Mouse (Mus musculus): ENCODE measurements at regions not wholly inside any gene's neighbourhood (a gene's known extent, or its start where the extent isn't known, plus 50 kb on each side); places are given as distances from the start of the nearest gene placed in this dataset.

DNA sequence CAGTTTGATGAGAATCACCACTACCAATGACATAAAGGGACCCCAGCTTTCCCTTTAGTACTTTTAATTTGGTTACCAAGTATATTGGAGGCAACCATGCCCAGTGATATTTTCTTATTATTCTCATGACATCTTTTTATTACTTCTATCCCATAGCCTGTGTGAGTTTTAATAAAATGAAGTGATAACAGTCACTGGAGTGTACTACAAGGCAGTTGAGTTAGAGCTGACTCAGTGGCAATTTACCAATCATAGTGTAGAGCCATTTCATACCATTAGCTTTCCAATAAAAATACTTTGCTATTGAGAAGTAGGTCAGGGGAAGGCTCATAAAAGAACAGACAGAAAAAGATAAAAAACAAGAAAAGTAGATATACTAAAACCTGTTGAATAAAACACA is 353.2 kb upstream of the Galntl6 start:
- in situ Hi-C loops (cut with MboI, MseI): loop anchor here in 1 of 2 experiments (10.0 kb wide), 1 partner anchor 991 kb away; no protein-coding TSS in a partner anchor

DNA sequence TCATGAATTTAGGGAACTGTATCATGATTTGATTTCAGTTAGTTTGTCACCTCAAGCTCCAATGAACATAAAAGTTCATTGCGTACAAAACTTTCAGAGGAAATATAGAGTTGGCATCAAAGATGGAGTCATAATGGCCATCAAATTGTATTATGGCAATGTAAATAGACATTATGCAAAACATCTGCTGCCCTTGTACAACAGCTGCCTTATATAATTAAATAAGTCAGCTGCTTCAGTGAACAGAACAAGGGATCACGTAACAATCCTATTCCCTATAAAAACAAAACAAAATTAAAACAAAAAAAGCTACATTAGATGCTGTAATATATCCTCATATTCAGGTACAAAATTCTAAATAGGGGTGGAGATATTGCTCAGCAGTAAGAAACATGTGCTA is 320.4 kb upstream of the Galntl6 start:
- in situ Hi-C loops (cut with MboI, MseI): no loop called here

DNA sequence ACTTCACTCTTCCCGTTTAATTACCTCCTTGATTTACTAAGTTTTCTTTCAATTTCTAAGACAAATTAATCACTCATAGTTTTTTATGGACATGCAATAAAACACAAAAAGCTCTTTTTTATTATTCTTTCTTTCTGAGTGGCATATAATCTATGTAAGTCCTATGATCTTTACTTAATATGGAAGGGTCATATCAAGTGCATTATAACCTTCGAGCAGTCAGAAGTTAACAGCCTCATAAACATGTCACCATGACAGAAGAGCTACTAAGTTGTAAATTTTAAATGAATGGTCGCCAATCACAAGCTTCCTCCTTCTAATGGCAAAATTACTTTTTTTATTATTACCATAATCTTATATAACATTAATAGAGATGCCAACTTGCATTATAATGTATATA is 312.2 kb upstream of the Galntl6 start:
- in situ Hi-C loops (cut with MboI, MseI): no loop called here

DNA sequence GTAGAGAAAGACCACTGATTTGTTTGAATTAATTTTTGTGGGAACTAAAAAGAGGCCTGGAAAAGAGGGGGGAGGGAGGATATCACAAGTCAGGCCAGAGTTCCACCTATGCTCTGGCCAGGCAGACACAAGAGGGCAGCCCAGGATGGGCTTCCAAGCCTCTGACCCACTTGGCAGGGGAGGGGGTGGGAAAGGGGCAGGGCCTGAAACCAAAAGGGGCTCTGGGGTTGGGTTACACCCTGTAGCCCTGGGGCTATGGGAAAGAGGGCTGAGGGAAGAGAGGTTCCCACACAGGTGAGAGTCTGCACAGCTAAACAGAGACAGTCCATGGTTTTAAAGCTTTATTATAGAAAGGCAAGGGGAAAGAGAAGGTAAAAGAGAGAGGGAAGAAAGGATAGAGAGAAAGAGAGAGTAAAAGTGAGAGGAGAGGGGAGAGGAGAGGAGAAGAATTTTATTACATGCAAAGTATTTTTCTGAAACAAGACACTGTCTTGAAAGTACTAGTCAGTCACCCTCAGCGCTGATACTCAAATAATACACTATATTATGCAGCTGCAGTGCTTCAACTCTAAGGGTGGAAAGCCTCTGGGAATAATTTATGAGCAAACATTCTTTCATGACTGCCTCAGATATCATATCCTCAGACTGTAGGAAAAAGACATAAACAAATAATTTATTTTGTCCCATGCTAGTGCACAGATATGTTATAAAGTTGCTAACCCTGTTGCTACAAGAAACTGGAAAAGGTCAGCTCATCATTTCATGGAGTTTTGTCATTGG is 262.3 kb upstream of the Galntl6 start:
- in situ Hi-C loops (cut with MboI, MseI): no loop called here

DNA sequence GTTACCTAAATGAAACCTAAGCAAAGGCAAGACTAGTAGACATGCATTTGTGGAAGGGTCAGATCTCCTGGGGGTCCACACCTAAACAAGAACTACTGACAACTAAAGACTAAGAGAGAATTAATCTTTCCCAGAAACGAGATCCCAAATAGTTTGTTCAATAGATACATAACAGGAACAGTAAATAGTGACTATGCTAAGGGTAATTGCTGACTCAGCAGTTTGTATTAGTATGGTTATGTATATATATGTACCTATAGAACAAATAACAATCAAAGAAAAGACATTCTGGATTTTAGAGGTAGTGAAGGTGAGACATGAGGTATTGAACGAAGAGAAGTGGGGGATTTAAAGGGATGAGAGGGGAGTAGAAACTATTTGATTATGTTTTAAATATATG is 218.3 kb upstream of the Galntl6 start:
- in situ Hi-C loops (cut with MboI, MseI): no loop called here

DNA sequence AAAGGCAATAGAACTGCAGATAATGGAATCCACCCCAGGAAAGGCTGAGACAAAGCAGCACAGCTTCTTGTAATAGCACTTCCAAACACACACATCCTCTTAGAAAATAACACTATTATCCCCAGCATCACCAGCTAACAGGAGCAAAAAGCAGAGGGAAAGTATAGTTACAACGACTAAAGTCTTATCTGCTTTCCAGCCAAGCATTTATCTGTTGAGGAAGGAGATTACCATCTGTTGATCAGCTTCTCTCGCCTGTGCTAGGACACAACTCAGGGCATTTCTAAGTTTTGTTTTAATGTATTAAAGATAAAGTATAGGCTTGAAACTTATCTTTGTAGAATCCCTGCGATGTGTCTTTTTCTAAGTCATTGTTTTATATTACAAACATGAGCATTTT is 200.8 kb upstream of the Galntl6 start:
- in situ Hi-C loops (cut with MboI, MseI): no loop called here

DNA sequence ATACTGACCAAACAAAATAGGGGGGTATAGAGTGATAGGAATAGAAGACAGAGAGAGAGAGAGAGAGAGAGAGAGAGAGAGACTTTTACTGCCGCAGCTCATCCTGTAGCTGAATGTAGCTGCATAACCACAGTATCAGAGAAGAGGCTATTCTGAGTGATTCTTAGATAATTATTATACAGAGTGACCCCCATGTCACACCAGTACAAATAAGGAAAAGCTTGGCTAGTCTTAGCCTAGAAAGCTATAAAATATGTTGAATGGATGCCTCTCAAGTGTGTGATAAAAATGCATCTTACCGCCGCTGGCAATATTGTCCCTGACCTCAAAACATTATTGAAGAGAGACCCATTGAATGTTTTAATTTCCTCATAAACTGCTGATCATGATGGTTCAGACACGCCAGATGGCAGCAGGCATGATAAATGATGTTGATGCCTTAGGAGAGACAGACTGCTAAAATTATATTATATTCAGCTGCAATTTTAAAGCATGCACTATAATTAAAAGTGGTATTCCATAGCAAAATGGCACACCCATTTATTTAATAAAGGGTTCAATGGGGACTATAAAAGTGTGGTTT is 178.9 kb upstream of the Galntl6 start:
- in situ Hi-C loops (cut with MboI, MseI): no loop called here
